20 mouse cellular contexts compared by ENCODE assay signal in the genomic region with DNA sequence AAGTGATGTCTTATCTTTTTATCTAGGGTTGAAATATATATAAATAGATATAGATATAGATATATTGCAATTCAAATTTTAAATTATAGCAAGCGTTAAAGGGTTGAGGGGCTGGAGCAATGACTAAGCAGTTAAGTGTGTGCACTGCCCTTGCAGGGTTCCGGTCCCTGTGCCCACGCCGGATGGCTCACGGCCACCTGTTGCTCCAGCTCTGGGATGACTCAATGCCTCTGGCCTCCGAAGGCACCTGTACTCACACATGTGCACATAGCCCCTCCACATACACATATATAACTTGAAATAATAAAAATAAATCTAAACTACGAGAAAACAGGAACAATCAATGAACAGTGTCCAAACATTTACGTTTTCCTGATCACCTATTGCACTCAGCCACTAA.
DNase-seq lines count a peak whose midpoint lies in the region; ATAC-seq and TF ChIP-seq lines count a peak whose summit lies in the region.
"Had no signal": no experiment of that assay in that cellular context is flagged by ENCODE, and none has a peak within 500 bp of the region (broad histone marks: within the 10 kb centered on the region; RNA-seq: fewer than 3 reads in every experiment).

No protein-coding gene starts in this region.

- WGBS in forebrain, embryonic 11.5 days, result 93% methylated on average over 8 of the region's 8 CpGs
- 94% methylated on average over 8 of the region's 8 CpGs for WGBS in forebrain, embryonic 14.5 days
- 92% methylated on average over 8 of the region's 8 CpGs for WGBS in midbrain, postnatal 0 days

- no peak overlapping the region for H3K9ac ChIP-seq in forebrain, embryonic 11.5 days (ENCODE audit: low read length)
- H3K9ac ChIP-seq in forebrain, embryonic 14.5 days (ENCODE audit: low read length), result no peak overlapping the region
- no peak overlapping the region for H3K9ac ChIP-seq in midbrain, postnatal 0 days (replicated peaks; ENCODE audit: low read length, poor library complexity, severe bottlenecking)
- H3K9ac ChIP-seq: embryonic facial prominence, embryonic 15.5 days; heart, embryonic 12.5 days; hindbrain, embryonic 14.5 days had no signal

- no peaks in the 10 kb centered on the region for H3K79me3 ChIP-seq in C2C12 (ENCODE audit: low read depth)

- no peak overlapping the region for H3K27ac ChIP-seq in forebrain, embryonic 11.5 days (ENCODE audit: low read depth, low read length)
- no peak overlapping the region for H3K27ac ChIP-seq in forebrain, embryonic 14.5 days (ENCODE audit: low read depth, low read length)
- H3K27ac ChIP-seq in midbrain, postnatal 0 days (ENCODE audit: low read depth, low read length), result no peak overlapping the region
- H3K27ac ChIP-seq: embryonic facial prominence, embryonic 15.5 days; forebrain, embryonic 10.5 days; hindbrain, embryonic 10.5 days; hindbrain, embryonic 14.5 days had no signal

- DNase-seq in forebrain, embryonic 11.5 days (ENCODE audit: low spot score), result peak; percentile 29
- DNase-seq in forebrain, embryonic 14.5 days (ENCODE audit: low spot score), result no peak
- peak; percentile 52 for DNase-seq in right cerebral cortex, adult 18-20 months
- no peak for DNase-seq in right cerebral cortex, postnatal 14 days
- no peak for DNase-seq in midbrain, postnatal 0 days (ENCODE audit: low spot score)
- DNase-seq: cerebellum, adult 11 months; cerebellum, adult 8-10 months; cerebellum, postnatal 14 days; embryo, embryonic 11 days; gastrocnemius, postnatal 10 days had no signal

- no peaks in the 10 kb centered on the region; the same call in 1 of the 2 replicates for H3K4me1 ChIP-seq in forebrain, embryonic 11.5 days (replicated peaks; ENCODE audit: control insufficient read depth, insufficient read depth, low read length)
- H3K4me1 ChIP-seq in forebrain, embryonic 14.5 days (ENCODE audit: control insufficient read depth, insufficient read depth, low read length), result 0 out of 2 replicates have a peak, but pooled peaks cover 3% of the 10 kb centered on the region
- peaks cover 4% of the 10 kb centered on the region; the same call in 1 of the 2 replicates for H3K4me1 ChIP-seq in midbrain, postnatal 0 days (ENCODE audit: insufficient read depth, low read length)

- H3K9me3 ChIP-seq in forebrain, embryonic 11.5 days (ENCODE audit: control insufficient read depth, low read length), result no peaks in the 10 kb centered on the region
- H3K9me3 ChIP-seq in forebrain, embryonic 14.5 days (replicated peaks; ENCODE audit: control insufficient read depth, low read length), result no peaks in the 10 kb centered on the region
- no peaks in the 10 kb centered on the region for H3K9me3 ChIP-seq in midbrain, postnatal 0 days (ENCODE audit: low read length)
- H3K9me3 ChIP-seq: embryonic facial prominence, embryonic 15.5 days; forebrain, embryonic 10.5 days; G1E; heart, embryonic 12.5 days; hindbrain, embryonic 10.5 days had no signal

- H3K4me3 ChIP-seq in forebrain, embryonic 11.5 days (ENCODE audit: low read depth, low read length), result no peak overlapping the region
- H3K4me3 ChIP-seq in forebrain, embryonic 14.5 days (ENCODE audit: low read depth, low read length), result no peak overlapping the region
- H3K4me3 ChIP-seq in C2C12 (ENCODE audit: insufficient read depth, poor library complexity, severe bottlenecking), result no peak overlapping the region
- no peak overlapping the region for H3K4me3 ChIP-seq in midbrain, postnatal 0 days (ENCODE audit: low read depth, low read length)
- H3K4me3 ChIP-seq: embryonic facial prominence, embryonic 15.5 days; erythroblast, embryonic 14.5 days; forebrain, embryonic 10.5 days; heart, embryonic 12.5 days; hindbrain, embryonic 10.5 days had no signal

- H3K36me3 ChIP-seq in forebrain, embryonic 11.5 days (ENCODE audit: control insufficient read depth, insufficient read depth, low read length), result no peaks in the 10 kb centered on the region
- H3K36me3 ChIP-seq in forebrain, embryonic 14.5 days (ENCODE audit: control insufficient read depth, insufficient read depth, low read length), result no peaks in the 10 kb centered on the region
- H3K36me3 ChIP-seq in C2C12 (ENCODE audit: control insufficient read depth, insufficient read depth), result no peaks in the 10 kb centered on the region
- H3K36me3 ChIP-seq in midbrain, postnatal 0 days (ENCODE audit: insufficient read depth, low read length), result no peaks in the 10 kb centered on the region
- H3K36me3 ChIP-seq: embryonic facial prominence, embryonic 15.5 days; forebrain, embryonic 10.5 days; G1E; heart, embryonic 12.5 days; hindbrain, embryonic 10.5 days had no signal

- no peak overlapping the region for H3ac ChIP-seq in C2C12 (ENCODE audit: control insufficient read depth, insufficient read length, low read depth)

- no peaks in the 10 kb centered on the region for H3K79me2 ChIP-seq in C2C12 (ENCODE audit: control insufficient read depth, insufficient read depth)

- no peak for TF ChIP-seq CTCF in C2C12 (IDR thresholded peaks at IDR 0.05; ENCODE audit: control insufficient read depth, insufficient read depth, insufficient read length)
- no peak for TF ChIP-seq CTCF in midbrain, postnatal 0 days (IDR thresholded peaks at IDR 0.05)

- H3K27me3 ChIP-seq in forebrain, embryonic 11.5 days (ENCODE audit: control insufficient read depth, insufficient read depth, low read length), result no peaks in the 10 kb centered on the region
- no peaks in the 10 kb centered on the region for H3K27me3 ChIP-seq in forebrain, embryonic 14.5 days (replicated peaks; ENCODE audit: control insufficient read depth, insufficient read depth, low read length)
- no peaks in the 10 kb centered on the region for H3K27me3 ChIP-seq in C2C12 (ENCODE audit: control insufficient read depth, insufficient read depth, insufficient read length)
- no peaks in the 10 kb centered on the region for H3K27me3 ChIP-seq in midbrain, postnatal 0 days (ENCODE audit: insufficient read depth, low read length)
- H3K27me3 ChIP-seq: embryonic facial prominence, embryonic 15.5 days; heart, embryonic 12.5 days had no signal

- ATAC-seq in forebrain, embryonic 11.5 days (replicated peaks; ENCODE audit: low FRiP score), result no peak
- no peak for ATAC-seq in forebrain, embryonic 14.5 days
- no peak for ATAC-seq in midbrain, postnatal 0 days (ENCODE audit: low FRiP score)
- ATAC-seq: CD4-positive, CD25-positive, alpha-beta regulatory T cell, adult 4 months; forebrain, embryonic 16.5 days had no signal

- no peak overlapping the region for H3K4me2 ChIP-seq in forebrain, embryonic 11.5 days (ENCODE audit: low read depth, low read length, severe bottlenecking)
- no peak overlapping the region for H3K4me2 ChIP-seq in forebrain, embryonic 14.5 days (ENCODE audit: low read length)
- H3K4me2 ChIP-seq in midbrain, postnatal 0 days (ENCODE audit: low read depth, low read length, poor library complexity, severe bottlenecking), result no peak overlapping the region
- H3K4me2 ChIP-seq: embryonic facial prominence, embryonic 15.5 days; heart, embryonic 12.5 days; hindbrain, embryonic 14.5 days had no signal

TF ChIP-seq in C2C12, 6 proteins besides CTCF, POLR2A, EP300 and RAD21:
- TF ChIP-seq FOSL1 (IDR thresholded peaks at IDR 0.05; ENCODE audit: insufficient read depth, low read length, poor library complexity, severe bottlenecking) (no peak), MYOD1 (IDR thresholded peaks at IDR 0.05; ENCODE audit: control insufficient read depth, insufficient read length, low read depth) (peak; percentile 31)
TF ChIP-seq in C2C12: peak in this region for 1.

Comparison
In these comparisons a context has a peak if more than half of its experiments do, and no peak if none do; other contexts are left out.
1. DNase-seq: peak in forebrain, embryonic 11.5 days (single experiment) and right cerebral cortex, adult 18-20 months (single experiment); none in forebrain, embryonic 14.5 days (single experiment), right cerebral cortex, postnatal 14 days (single experiment) and midbrain, postnatal 0 days (single experiment).